Mouse (Mus musculus): Measurements from ENCODE around the gene Ptpn3. TPM values are rescaled to one million over a fixed set of nuclear protein-coding genes. Genes with fewer than 3 reads are reported as not detected.

Ptpn3 gene
- 4.3 and 5.2 TPM in 2 replicates for polyA plus RNA-seq (2015; fragmentation: Nextera tagmentation; extraction: Ambion mirVana)

DNA sequence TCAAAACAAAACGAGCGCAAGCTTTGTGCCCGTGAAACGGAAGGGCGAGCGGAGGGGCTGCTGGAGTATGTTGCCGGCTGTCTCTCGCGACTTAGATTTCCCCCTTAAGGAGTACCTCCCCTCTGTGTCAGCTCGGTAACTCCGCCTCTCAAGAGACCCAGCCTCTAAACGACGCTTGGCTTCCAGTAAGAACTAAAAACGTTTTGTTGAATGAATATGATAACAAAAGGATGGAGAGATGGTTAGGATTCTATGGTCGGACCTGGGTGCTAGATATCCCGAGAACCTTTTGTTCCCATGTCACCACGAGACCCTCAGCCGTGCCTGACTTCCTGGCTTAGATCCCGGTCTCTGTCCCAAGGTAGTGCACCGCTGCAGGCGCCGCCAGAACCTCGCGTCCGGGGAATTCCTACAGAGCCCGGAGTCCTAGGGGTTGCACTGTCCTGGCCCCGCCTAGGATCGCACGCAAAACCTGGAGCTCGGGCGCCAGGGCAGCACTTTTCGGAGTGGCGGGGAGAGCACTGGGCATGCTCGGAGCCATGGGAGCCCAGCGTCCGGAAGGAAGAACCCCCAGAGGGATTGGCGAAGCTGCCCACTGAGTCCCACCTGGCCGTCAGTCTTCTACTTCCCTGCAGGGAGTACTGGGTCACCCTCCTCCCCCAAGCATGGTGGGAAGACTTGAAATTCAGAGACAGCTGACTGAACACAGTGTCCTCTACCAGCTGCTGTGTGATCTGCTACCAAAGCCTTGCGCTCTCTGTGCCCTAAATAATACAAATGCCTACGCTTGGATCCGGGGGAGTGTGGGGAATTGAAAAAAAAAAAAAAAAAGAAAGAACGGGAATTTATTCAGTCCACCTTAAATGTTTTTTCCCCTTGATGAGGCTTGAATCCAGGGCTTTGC, at the start of gene Ptpn3:
Gene Ptpn3, minus strand, starts transcription at position 428 of the 904 bp plus-strand sequence.
- Histone ChIP-seq H3K9me3 (ENCODE audit: control insufficient read depth, low read length) (no peaks in the 10 kb centered on the region), H3K27me3 (ENCODE audit: control insufficient read depth, insufficient read depth, low read length) (no peaks in the 10 kb centered on the region), H3K4me1 (replicated peaks; ENCODE audit: control insufficient read depth, insufficient read depth) (no peaks in the 10 kb centered on the region), H3K9ac (ENCODE audit: low read length) (peak within 1 kb of the TSS; percentile 84), H3K36me3 (ENCODE audit: control insufficient read depth, insufficient read depth, low read length) (no peaks in the 10 kb centered on the region), H3K27ac (replicated peaks) (peak within 1 kb of the TSS; percentile 88), H3K4me2 (replicated peaks; ENCODE audit: low read depth) (peak within 1 kb of the TSS; percentile 97), H3K4me3 (ENCODE audit: low read depth, low read length) (peak within 1 kb of the TSS; percentile 88)
- DNase-seq (ENCODE audit: low spot score), result peak; percentile 91
- peak; percentile 83 for ATAC-seq (ENCODE audit: low FRiP score, low TSS enrichment)
- TF ChIP-seq EP300 (optimal IDR thresholded peaks at IDR 0.05), result peak; percentile 65
- no peak for TF ChIP-seq CTCF (IDR thresholded peaks at IDR 0.05; ENCODE audit: low read depth)
- under 1% methylated on average over 42 of the region's 42 CpGs for WGBS

DNA sequence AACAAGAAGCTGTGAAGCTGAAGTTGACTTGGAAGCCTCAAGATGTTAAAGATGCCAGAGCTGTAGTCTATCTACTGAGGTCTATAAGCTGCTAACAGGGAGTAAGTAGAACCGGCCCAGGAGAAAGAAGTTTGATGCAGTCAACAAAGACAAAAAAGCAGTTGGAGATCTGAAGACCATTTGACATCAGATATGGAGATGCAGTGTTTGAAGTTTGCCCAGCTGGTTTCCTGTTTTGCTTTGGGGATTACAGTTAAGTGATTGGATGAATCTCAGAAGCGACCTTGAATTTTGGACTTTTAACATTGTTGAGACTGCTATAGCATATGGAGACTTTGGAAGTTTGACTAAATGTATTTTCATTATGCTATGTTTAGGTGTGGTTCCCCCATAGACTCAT, 48.9 kb upstream of the Ptpn3 start:
- 90% methylated on average over 2 of the region's 2 CpGs for WGBS
- Histone ChIP-seq H3K4me2 (replicated peaks; ENCODE audit: low read depth) (no peak overlapping the region), H3K36me3 (ENCODE audit: control insufficient read depth, insufficient read depth, low read length) (no peaks in the 10 kb centered on the region), H3K27ac (replicated peaks) (no peak overlapping the region), H3K27me3 (ENCODE audit: control insufficient read depth, insufficient read depth, low read length) (no peaks in the 10 kb centered on the region), H3K4me1 (replicated peaks; ENCODE audit: control insufficient read depth, insufficient read depth) (no peaks in the 10 kb centered on the region), H3K4me3 (ENCODE audit: low read depth, low read length) (no peak overlapping the region), H3K9ac (ENCODE audit: low read length) (no peak overlapping the region), H3K9me3 (ENCODE audit: control insufficient read depth, low read length) (no peaks in the 10 kb centered on the region)
- DNase-seq (ENCODE audit: low spot score) (no peak), ATAC-seq (ENCODE audit: low FRiP score, low TSS enrichment) (no peak)
- TF ChIP-seq EP300 (optimal IDR thresholded peaks at IDR 0.05), result no peak
- no peak for TF ChIP-seq CTCF (IDR thresholded peaks at IDR 0.05; ENCODE audit: low read depth)

DNA sequence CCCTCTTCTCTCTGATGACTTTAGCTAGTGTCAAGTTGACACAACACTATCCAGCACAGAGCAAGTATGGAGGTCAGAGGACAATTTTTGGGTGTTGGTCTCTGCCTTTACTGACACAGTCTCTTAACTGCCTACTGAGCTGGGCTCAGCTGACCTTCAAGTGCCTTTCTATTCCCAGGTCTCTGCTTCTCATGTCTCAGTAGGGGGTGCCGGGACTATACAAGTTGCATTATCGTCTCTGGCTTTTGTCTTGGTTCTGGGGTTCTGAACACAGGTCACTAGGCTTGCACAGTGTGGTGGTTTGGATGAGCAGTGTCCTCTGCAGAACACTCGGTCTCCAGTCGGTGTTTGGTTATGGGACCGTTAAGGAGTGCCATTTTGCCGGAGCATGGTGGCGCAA, 42.4 kb upstream of the Ptpn3 start:
- no peak overlapping the region for H3K4me3 ChIP-seq (ENCODE audit: low read depth, low read length)
- TF ChIP-seq EP300 (optimal IDR thresholded peaks at IDR 0.05) (no peak), CTCF (IDR thresholded peaks at IDR 0.05; ENCODE audit: low read depth) (no peak)
- no peak overlapping the region for H3K9ac ChIP-seq (ENCODE audit: low read length)
- no peak overlapping the region for H3K27ac ChIP-seq (replicated peaks)
- H3K27me3 ChIP-seq (ENCODE audit: control insufficient read depth, insufficient read depth, low read length), result no peaks in the 10 kb centered on the region
- no peaks in the 10 kb centered on the region for H3K36me3 ChIP-seq (ENCODE audit: control insufficient read depth, insufficient read depth, low read length)
- no peaks in the 10 kb centered on the region for H3K4me1 ChIP-seq (replicated peaks; ENCODE audit: control insufficient read depth, insufficient read depth)
- H3K9me3 ChIP-seq (ENCODE audit: control insufficient read depth, low read length), result no peaks in the 10 kb centered on the region
- DNase-seq (ENCODE audit: low spot score), result no peak
- no peak for ATAC-seq (ENCODE audit: low FRiP score, low TSS enrichment)
- 93% methylated on average over 7 of the region's 7 CpGs for whole genome bisulfite sequencing
- no peak overlapping the region for H3K4me2 ChIP-seq (replicated peaks; ENCODE audit: low read depth)

DNA sequence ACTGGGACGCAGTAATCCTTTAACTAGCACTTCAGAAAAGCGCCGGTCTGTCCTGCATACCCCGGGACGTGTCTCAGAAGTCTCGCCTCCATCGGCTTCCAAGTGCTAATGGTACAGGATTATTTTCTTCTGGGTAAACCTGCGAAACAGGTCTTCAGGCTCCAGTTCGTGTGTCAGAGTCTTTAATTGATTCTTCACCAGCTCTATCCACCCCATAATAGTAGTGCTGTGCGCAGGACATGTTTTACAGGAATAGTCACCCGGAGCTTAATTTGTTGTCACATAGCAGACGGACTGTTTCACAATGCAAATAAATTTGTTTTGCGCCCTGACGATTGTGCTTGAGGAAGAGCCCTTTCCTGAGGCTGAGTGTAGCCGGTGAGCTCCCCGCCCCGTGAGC, 37.3 kb upstream of the Ptpn3 start:
- ATAC-seq (ENCODE audit: low FRiP score, low TSS enrichment) (peak; percentile 61; the same call in 1 of the 2 replicates), DNase-seq (ENCODE audit: low spot score) (no peak)
- Histone ChIP-seq H3K36me3 (ENCODE audit: control insufficient read depth, insufficient read depth, low read length) (no peaks in the 10 kb centered on the region), H3K9ac (ENCODE audit: low read length) (0 out of 2 replicates have a peak overlapping the region, but pooled peaks have one; percentile 38), H3K4me3 (ENCODE audit: low read depth, low read length) (peak overlapping the region; percentile 15; the same call in 1 of the 2 replicates), H3K4me1 (replicated peaks; ENCODE audit: control insufficient read depth, insufficient read depth) (no peaks in the 10 kb centered on the region), H3K4me2 (replicated peaks; ENCODE audit: low read depth) (peak overlapping the region; percentile 29), H3K9me3 (ENCODE audit: control insufficient read depth, low read length) (no peaks in the 10 kb centered on the region), H3K27ac (replicated peaks) (peak overlapping the region; percentile 85), H3K27me3 (ENCODE audit: control insufficient read depth, insufficient read depth, low read length) (no peaks in the 10 kb centered on the region)
- TF ChIP-seq CTCF (IDR thresholded peaks at IDR 0.05; ENCODE audit: low read depth) (no peak), EP300 (optimal IDR thresholded peaks at IDR 0.05) (no peak)
- 58% methylated on average over 17 of the region's 17 CpGs for WGBS

DNA sequence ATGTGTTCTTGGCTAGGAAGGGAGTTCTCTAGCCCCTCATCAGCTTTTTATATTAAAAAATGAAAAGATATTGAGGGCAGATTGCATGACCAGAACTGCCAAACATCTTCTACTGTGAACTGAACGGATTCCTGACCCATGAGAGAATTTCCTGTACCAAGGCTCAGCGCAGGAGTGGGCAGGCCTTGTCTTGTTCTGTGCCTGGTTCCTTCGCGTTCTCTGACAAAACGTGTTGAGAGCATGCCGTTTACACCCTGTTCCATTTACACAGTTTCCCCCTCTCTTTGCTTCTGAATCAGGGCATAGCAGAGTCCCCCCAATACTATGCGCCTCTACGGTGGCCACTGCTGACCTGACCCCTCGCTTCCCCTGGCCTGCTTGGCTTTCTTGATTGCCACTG, 36.4 kb upstream of the Ptpn3 start:
- Histone ChIP-seq H3K27ac (replicated peaks) (peak overlapping the region; percentile 85), H3K9ac (ENCODE audit: low read length) (no peak overlapping the region), H3K36me3 (ENCODE audit: control insufficient read depth, insufficient read depth, low read length) (no peaks in the 10 kb centered on the region), H3K4me1 (replicated peaks; ENCODE audit: control insufficient read depth, insufficient read depth) (no peaks in the 10 kb centered on the region), H3K9me3 (ENCODE audit: control insufficient read depth, low read length) (no peaks in the 10 kb centered on the region), H3K4me3 (ENCODE audit: low read depth, low read length) (0 out of 2 replicates have a peak overlapping the region, but pooled peaks have one; percentile 15), H3K4me2 (replicated peaks; ENCODE audit: low read depth) (peak overlapping the region; percentile 27; the same call in 1 of the 2 replicates), H3K27me3 (ENCODE audit: control insufficient read depth, insufficient read depth, low read length) (no peaks in the 10 kb centered on the region)
- no peak for ATAC-seq (ENCODE audit: low FRiP score, low TSS enrichment)
- 68% methylated on average over 9 of the region's 9 CpGs for WGBS
- TF ChIP-seq CTCF (IDR thresholded peaks at IDR 0.05; ENCODE audit: low read depth) (no peak), EP300 (optimal IDR thresholded peaks at IDR 0.05) (no peak)
- DNase-seq (ENCODE audit: low spot score), result no peak
